Mouse (Mus musculus) forelimb bud, embryonic 11.5 days (tissue): ENCODE data around the gene Olfr1225.
"Not testable (repeated sequence)": the region's sequence is repeated elsewhere in the genome, so short reads cannot be mapped to it uniquely, and the experiment has no call there.

Source experiments
- DNase-seq: peaks from one replicate; pipeline ENCODE4 v3.0.0-alpha.2; 2012; ENCODE audit warnings: low read depth, low spot score

Gene Olfr1225

DNA sequence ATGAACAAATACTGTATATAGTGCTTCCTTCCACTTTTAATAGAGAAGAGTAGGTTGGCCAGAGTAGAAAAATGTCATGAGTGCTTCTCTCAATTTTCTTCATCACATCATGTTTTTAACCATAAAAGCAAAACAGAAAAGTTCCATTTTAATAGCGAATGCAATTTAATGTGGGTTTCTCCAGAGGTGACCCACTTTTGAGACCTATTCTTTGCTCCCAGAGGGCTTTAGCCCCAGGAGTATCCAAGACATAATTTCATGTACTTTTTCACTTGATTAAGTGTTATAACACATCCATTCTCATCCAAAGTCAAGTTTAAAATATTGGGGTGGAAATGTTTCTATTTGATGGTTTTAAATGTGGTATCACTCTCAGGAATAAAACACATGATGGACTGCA lies at the start of gene Olfr1225:
TSS of gene Olfr1225 (minus strand) at position 101 of the 400 bp plus-strand sequence.
- DNase-seq, result no peak

DNA sequence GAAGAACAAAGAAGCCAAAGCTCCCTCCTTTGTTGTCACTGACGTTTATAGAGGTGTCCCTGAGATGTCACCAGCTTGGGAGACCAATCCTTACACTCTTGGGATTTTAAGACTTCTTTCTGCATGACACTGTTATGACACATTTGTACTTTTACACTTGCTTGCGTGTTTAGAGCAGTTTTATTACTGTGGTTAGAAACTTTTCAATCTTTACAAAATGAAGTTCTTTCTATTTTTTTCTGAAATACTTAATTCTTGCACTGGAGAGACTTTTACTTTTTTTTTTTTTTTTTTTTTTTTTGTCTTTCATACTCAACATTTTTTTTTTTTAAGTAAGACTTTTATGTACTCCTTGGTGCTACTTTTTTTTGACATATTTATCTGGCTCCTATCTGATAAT lies 25.5 kb upstream of the Olfr1225 start, which contains the start of gene Olfr1226:
TSS of gene Olfr1226 (minus strand) at position 101 of the 400 bp plus-strand sequence.
- no peak for DNase-seq

DNA sequence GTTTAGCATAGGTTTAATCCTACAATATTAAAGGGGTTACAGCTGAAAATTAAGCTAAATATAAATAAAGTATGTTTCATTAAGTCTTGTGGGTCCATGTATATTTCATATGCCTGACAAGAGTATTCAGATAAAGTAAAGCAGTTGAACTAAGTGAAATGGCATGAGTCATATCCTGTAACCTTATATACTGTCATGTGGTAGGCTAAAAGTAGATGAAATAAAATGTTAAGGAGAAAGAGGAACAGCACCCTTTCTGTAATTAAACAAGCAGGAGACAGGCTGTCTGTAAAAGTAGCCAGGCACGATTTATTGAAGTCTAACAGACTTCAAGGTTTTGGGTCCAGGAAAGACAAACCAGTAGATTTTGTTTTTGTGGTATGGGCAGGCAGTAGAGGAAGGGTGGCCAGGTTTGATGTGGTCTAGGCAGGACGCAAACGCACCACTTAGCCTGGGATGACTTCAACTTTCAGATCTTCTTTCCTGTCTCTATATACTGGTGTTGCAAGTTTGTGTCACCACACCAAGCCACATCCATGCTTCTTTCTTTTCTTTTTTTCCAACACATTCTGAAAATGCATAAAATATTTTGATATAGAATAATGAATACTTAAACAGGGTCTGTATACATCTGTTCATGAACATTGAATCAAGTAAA lies 22.0 kb upstream of the Olfr1225 start:
- DNase-seq, result no peak

DNA sequence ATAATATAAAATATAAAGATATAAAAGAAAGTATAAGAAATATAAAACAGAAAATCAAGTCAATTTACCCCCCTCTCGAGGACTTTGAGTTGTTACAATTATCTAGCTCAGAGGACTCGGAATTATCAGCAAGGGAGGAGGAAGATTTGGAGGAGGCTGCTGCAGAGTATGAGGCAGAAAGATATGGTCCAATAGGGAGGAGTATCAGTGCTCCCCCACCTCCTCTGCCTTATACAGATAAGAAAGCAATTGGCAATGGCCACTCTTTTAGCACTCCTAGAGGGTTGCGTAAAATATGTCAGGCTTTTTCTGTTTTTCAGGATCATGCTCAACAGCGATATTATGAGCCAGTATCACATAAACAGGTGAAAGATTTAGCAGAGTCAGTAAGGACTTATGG lies 9.8 kb downstream of the Olfr1225 start:
- DNase-seq, result not testable (repeated sequence)

DNA sequence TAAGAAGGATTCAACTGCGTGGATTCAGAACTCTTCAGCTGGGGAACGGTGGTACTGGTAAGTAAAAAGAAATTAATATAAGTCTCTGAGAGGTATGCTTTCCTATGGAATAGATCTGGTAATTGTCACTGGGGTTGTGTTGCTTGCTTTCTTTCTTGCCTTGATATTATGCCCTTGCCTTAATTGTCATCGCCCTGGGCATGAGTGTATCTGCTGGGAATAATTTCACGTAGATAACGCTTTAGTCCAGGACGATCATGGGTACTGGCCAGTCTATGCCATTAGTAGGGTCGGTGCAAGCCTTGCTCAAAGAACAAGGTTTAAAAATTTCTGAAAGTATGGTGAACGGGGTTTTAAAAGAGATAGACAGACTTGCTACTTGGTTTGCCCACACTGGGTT lies 10.5 kb downstream of the Olfr1225 start, which contains the start of gene Olfr1224-ps1:
TSS of gene Olfr1224-ps1 (minus strand) at position 101 of the 400 bp plus-strand sequence.
- DNase-seq, result not testable (repeated sequence)

DNA sequence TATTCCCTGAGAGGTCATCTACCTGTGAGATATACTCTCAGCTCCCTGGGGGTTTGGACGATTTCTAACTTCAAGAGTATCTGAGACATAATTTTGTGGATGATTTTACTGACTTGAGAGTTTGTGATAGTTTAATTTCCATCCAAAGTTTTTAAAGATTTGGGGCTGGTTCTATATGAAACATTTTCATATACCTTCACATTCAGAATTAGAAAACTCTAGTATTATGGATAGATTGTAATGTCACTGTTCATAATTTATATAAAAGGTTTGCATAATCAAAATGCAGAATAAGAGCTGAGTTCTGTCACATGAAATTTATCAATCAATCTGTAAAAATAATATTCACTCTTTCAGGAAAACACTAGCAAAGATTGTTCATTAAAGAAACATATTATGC lies 23.0 kb downstream of the Olfr1225 start, which contains the start of gene Olfr1223:
TSS of gene Olfr1223 (minus strand) at position 101 of the 400 bp plus-strand sequence.
- no peak for DNase-seq

DNA sequence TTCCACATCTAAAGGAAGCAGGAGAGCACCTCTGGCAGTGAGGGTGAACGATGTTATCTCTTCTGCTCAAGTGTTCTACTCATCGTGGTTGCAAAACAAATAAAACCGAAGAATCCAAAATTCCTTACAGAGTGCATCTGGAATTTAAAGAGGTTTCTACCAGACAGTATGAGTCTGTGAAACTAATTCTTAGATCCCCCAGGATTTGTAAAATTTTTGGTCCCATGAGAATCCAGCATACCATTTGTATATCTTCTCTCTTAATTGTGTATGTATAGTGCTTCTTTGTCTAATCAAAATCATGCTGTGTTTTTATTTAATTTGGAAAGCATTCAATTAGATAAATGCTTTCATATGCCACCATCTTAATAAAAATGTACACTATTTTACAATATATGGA lies 41.5 kb downstream of the Olfr1225 start, which contains the start of gene Olfr1222:
TSS of gene Olfr1222 (minus strand) at position 101 of the 400 bp plus-strand sequence.
- DNase-seq, result no peak
